Mouse (Mus musculus) limb, embryonic 12.5 days (tissue): ENCODE results near the gene Cblb. TPM values are rescaled to one million over a fixed set of nuclear protein-coding genes. Genes with fewer than 3 reads are reported as not detected.

Source experiments
- ATAC-seq: fragments of 200-750 bp; cut with Nextera tagmentation; 2 replicates; pipeline ENCODE4 v1.8.0; 2017; ENCODE audit warnings: low read depth, moderate TSS enrichment; ENCODE audit not compliant: insufficient number of reproducible peaks, insufficient read depth, low FRiP score, low TSS enrichment
- H3K27ac ChIP-seq: fragments of 300-500 bp; sonication (generic); 2 replicates; pipeline ENCODE4 v1.5.1; 2016; ENCODE audit warnings: mild to moderate bottlenecking, moderate library complexity
- H3K27me3 ChIP-seq: fragments of 300-500 bp; sonication (generic); 2 replicates; pipeline ENCODE4 v1.6.1; 2016; ENCODE audit warnings: mild to moderate bottlenecking, moderate library complexity
- H3K36me3 ChIP-seq: fragments of 300-500 bp; sonication (generic); 2 replicates; pipeline ENCODE4 v1.6.1; 2016; ENCODE audit warnings: mild to moderate bottlenecking, moderate library complexity
- H3K4me1 ChIP-seq: fragments of 300-500 bp; sonication (generic); replicated peaks from 2 replicates; pipeline ENCODE4 v1.6.1; 2016
- H3K4me2 ChIP-seq: fragments of 300-500 bp; sonication (generic); 2 replicates; pipeline ENCODE4 v1.6.1; 2016; ENCODE audit warnings: mild to moderate bottlenecking, moderate library complexity
- H3K4me3 ChIP-seq: fragments of 300-500 bp; sonication (generic); replicated peaks from 2 replicates; pipeline ENCODE4 v1.5.1; 2016; ENCODE audit warnings: mild to moderate bottlenecking
- H3K9ac ChIP-seq: fragments of 300-500 bp; sonication (generic); replicated peaks from 2 replicates; pipeline ENCODE4 v1.6.1; 2016; ENCODE audit warnings: mild to moderate bottlenecking, moderate library complexity
- H3K9me3 ChIP-seq: fragments of 300-500 bp; sonication (generic); 2 replicates; pipeline ENCODE4 v1.6.1; 2016; ENCODE audit warnings: mild to moderate bottlenecking, moderate library complexity
- WGBS: fragments of 180-500 bp; shearing (Covaris S2); methylation state at CpG from one replicate; pipeline ENCODE4 v1.1.7; 2016; 5-methylcytosine and 5-hydroxymethylcytosine counted together
- polyA plus RNA-seq: library from polyadenylated mRNA; unstranded; fragments of >200 nt; fragmentation: Nextera tagmentation; extraction: Ambion mirVana; gene quantifications from 2 replicates; pipeline ENCODE4 v1.2.1, GENCODE M21; 2016

Gene Cblb
- 21.4 and 24.2 TPM in 2 replicates for polyA plus RNA-seq

GRCm38 (mm10) chr16:52031091-52031689 is at the start of gene Cblb:
Cblb (plus strand) TSS chr16:52031225.
- Histone ChIP-seq H3K36me3 (peaks cover 23% of the 10 kb centered on the region), H3K9me3 (no peaks in the 10 kb centered on the region), H3K9ac (peak within 1 kb of the TSS; percentile 97), H3K4me3 (peak within 1 kb of the TSS; percentile 88), H3K27me3 (no peaks in the 10 kb centered on the region), H3K27ac (peak within 1 kb of the TSS; percentile 98), H3K4me2 (peak within 1 kb of the TSS; percentile 64), H3K4me1 (peaks cover 31% of the 10 kb centered on the region)
- under 1% methylated on average over 38 of the region's 38 CpGs for WGBS
- peak; percentile 100 for ATAC-seq

- Histone ChIP-seq H3K4me3 (no peak overlapping the region), H3K36me3 (no peaks in the 10 kb centered on the region), H3K9ac (no peak overlapping the region), H3K4me1 (peaks cover 10% of the 10 kb centered on the region; the same call in 1 of the 2 replicates), H3K9me3 (no peaks in the 10 kb centered on the region), H3K27me3 (no peaks in the 10 kb centered on the region), H3K4me2 (no peak overlapping the region), H3K27ac (no peak overlapping the region)
- ATAC-seq: no peak
- WGBS: 75% methylated on average over 8 of the region's 8 CpGs
Measured at GRCm38 (mm10) chr16:51985436-51985835, 45.6 kb upstream of the Cblb start.

- WGBS: 77% methylated on average over 3 of the region's 3 CpGs
- no peak for ATAC-seq
Measured at GRCm38 (mm10) chr16:51986207-51986606, 44.8 kb upstream of the Cblb start.

GRCm38 (mm10) chr16:51987085-51987620 is 43.9 kb upstream of the Cblb start:
- no peak overlapping the region for H3K9ac ChIP-seq
- H3K4me1 ChIP-seq: peaks cover 12% of the 10 kb centered on the region; the same call in 1 of the 2 replicates
- H3K4me2 ChIP-seq: no peak overlapping the region
- H3K36me3 ChIP-seq: no peaks in the 10 kb centered on the region
- no peak overlapping the region for H3K27ac ChIP-seq
- 63% methylated on average over 4 of the region's 4 CpGs for WGBS
- ATAC-seq: no peak
- no peak overlapping the region for H3K4me3 ChIP-seq
- no peaks in the 10 kb centered on the region for H3K9me3 ChIP-seq
- H3K27me3 ChIP-seq: no peaks in the 10 kb centered on the region

More at GRCm38 (mm10) chr16:51986207-51986606, 44.8 kb upstream of the Cblb start:
- H3K27ac ChIP-seq: no peak overlapping the region
- no peak overlapping the region for H3K4me2 ChIP-seq
- no peak overlapping the region for H3K9ac ChIP-seq
- no peak overlapping the region for H3K4me3 ChIP-seq
- peaks cover 12% of the 10 kb centered on the region; the same call in 1 of the 2 replicates for H3K4me1 ChIP-seq
- no peaks in the 10 kb centered on the region for H3K9me3 ChIP-seq
- H3K36me3 ChIP-seq: no peaks in the 10 kb centered on the region
- H3K27me3 ChIP-seq: no peaks in the 10 kb centered on the region

- Histone ChIP-seq H3K27ac (no peak overlapping the region), H3K4me3 (no peak overlapping the region), H3K36me3 (no peaks in the 10 kb centered on the region), H3K9ac (no peak overlapping the region), H3K27me3 (no peaks in the 10 kb centered on the region), H3K4me2 (no peak overlapping the region), H3K9me3 (no peaks in the 10 kb centered on the region), H3K4me1 (peaks cover 12% of the 10 kb centered on the region; the same call in 1 of the 2 replicates)
- ATAC-seq: no peak
Measured at GRCm38 (mm10) chr16:51988027-51988426, 43.0 kb upstream of the Cblb start.

GRCm38 (mm10) chr16:51989259-51989658 is 41.8 kb upstream of the Cblb start:
- no peaks in the 10 kb centered on the region for H3K9me3 ChIP-seq
- no peak overlapping the region for H3K9ac ChIP-seq
- ATAC-seq: 0 out of 2 replicates have a peak, but pooled peaks have one; percentile 63
- no peak overlapping the region for H3K4me3 ChIP-seq
- 0 out of 2 replicates have a peak overlapping the region, but pooled peaks have one; percentile 23 for H3K27ac ChIP-seq
- no peak overlapping the region for H3K4me2 ChIP-seq
- H3K27me3 ChIP-seq: no peaks in the 10 kb centered on the region
- no peaks in the 10 kb centered on the region for H3K36me3 ChIP-seq
- peaks cover 12% of the 10 kb centered on the region; the same call in 1 of the 2 replicates for H3K4me1 ChIP-seq
- 30% methylated on average over 3 of the region's 3 CpGs for WGBS

GRCm38 (mm10) chr16:52000043-52000442 is 31.0 kb upstream of the Cblb start:
- H3K36me3 ChIP-seq: no peaks in the 10 kb centered on the region
- no peak for ATAC-seq
- 92% methylated on average over 3 of the region's 3 CpGs for WGBS
- H3K27me3 ChIP-seq: no peaks in the 10 kb centered on the region
- H3K9me3 ChIP-seq: no peaks in the 10 kb centered on the region
- H3K4me1 ChIP-seq: no peaks in the 10 kb centered on the region
- no peak overlapping the region for H3K9ac ChIP-seq
- no peak overlapping the region for H3K27ac ChIP-seq
- no peak overlapping the region for H3K4me3 ChIP-seq
- H3K4me2 ChIP-seq: no peak overlapping the region

GRCm38 (mm10) chr16:52000801-52001200 is 30.2 kb upstream of the Cblb start:
- no peak overlapping the region for H3K4me2 ChIP-seq
- no peaks in the 10 kb centered on the region for H3K36me3 ChIP-seq
- no peak overlapping the region for H3K4me3 ChIP-seq
- no peaks in the 10 kb centered on the region for H3K4me1 ChIP-seq
- no peak for ATAC-seq
- H3K9me3 ChIP-seq: no peaks in the 10 kb centered on the region
- no peaks in the 10 kb centered on the region for H3K27me3 ChIP-seq
- no peak overlapping the region for H3K9ac ChIP-seq
- no peak overlapping the region for H3K27ac ChIP-seq

GRCm38 (mm10) chr16:52007006-52007405 is 24.0 kb upstream of the Cblb start:
- Histone ChIP-seq H3K27me3 (no peaks in the 10 kb centered on the region), H3K4me3 (no peak overlapping the region), H3K27ac (no peak overlapping the region), H3K9me3 (no peaks in the 10 kb centered on the region), H3K9ac (no peak overlapping the region), H3K4me2 (no peak overlapping the region), H3K4me1 (no peaks in the 10 kb centered on the region; the same call in 1 of the 2 replicates), H3K36me3 (no peaks in the 10 kb centered on the region)
- ATAC-seq: no peak
- WGBS: 85% methylated on average over 3 of the region's 3 CpGs

GRCm38 (mm10) chr16:52008471-52008870 is 22.6 kb upstream of the Cblb start:
- H3K9ac ChIP-seq: no peak overlapping the region
- H3K27me3 ChIP-seq: no peaks in the 10 kb centered on the region
- no peaks in the 10 kb centered on the region; the same call in 1 of the 2 replicates for H3K4me1 ChIP-seq
- no peak for ATAC-seq
- H3K36me3 ChIP-seq: no peaks in the 10 kb centered on the region
- no peak overlapping the region for H3K27ac ChIP-seq
- no peaks in the 10 kb centered on the region for H3K9me3 ChIP-seq
- H3K4me3 ChIP-seq: no peak overlapping the region
- WGBS: 41% methylated on average over 2 of the region's 2 CpGs
- no peak overlapping the region for H3K4me2 ChIP-seq

- 85% methylated on average over 6 of the region's 6 CpGs for WGBS
- ATAC-seq: no peak
Measured at GRCm38 (mm10) chr16:52009421-52009820, 21.6 kb upstream of the Cblb start.

More at GRCm38 (mm10) chr16:52009421-52009820, 21.6 kb upstream of the Cblb start:
- H3K27ac ChIP-seq: no peak overlapping the region
- H3K27me3 ChIP-seq: no peaks in the 10 kb centered on the region
- H3K9me3 ChIP-seq: no peaks in the 10 kb centered on the region
- H3K4me3 ChIP-seq: no peak overlapping the region
- no peaks in the 10 kb centered on the region; the same call in 1 of the 2 replicates for H3K4me1 ChIP-seq
- no peak overlapping the region for H3K9ac ChIP-seq
- no peaks in the 10 kb centered on the region for H3K36me3 ChIP-seq
- no peak overlapping the region for H3K4me2 ChIP-seq
